Mouse (Mus musculus): ENCODE data around the gene Gm14226.
"Not testable (repeated sequence)": the region's sequence is repeated elsewhere in the genome, so short reads cannot be mapped to it uniquely, and the experiment has no call there.

Gm14226 gene

DNA sequence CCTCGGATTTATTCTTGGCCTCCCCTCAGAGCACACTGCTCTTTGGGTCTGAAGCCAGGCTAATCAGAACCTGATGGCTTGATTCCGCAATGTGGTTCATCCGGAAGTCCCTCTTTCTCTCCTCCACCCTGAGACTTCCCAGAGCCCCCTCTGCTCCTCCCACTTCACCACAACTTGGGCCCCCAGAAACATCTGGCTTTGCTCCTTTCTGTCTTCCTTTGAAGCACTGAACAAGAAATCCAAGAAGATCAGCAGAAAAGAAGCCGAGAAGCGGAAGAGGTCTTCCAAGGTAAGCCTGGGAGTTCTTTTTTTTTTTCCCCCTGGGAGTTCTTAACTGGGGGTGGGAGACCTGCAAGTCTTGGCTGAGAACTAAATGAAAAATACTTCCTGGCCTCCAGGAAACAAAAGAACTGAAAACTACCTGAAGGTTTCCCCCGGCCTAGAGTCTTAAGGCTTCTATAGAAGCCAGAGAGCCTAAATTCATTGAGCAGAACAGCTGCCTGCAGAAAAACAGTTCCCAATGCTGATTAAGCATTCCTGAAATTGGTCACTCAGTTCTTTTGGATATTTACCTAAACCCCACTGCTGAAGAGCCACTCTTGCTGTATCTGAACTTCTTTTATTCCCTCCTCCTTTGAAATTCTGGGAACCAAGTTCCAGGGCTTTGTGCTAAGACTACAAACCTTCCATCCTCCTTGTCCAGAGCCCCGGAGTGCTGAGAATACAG, 29.5 kb downstream of the Gm14226 start:
- DNase-seq (ENCODE audit: extremely low read depth, low read depth, low spot score): no peak

DNA sequence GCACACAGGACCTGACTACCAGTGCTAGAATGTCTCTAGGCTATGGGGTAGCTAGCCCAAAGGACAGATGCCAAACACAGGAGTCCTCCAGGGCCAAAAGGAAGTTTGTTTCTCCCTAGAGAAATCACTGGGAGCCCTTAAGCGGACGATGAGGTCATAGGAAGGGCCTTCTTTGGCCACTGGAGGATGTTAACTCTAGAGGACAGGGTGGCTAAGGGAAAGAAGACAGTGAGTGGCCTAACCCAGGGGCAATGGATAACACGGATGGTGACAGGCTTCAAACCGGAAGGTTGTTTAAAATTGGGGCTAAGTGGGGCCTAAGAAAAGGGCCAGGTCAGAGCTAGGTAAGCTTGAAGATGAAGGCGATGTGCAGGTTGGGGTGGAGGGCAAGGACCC, 32.0 kb downstream of the Gm14226 start:
- no peak for DNase-seq (ENCODE audit: extremely low read depth, low read depth, low spot score)

DNA sequence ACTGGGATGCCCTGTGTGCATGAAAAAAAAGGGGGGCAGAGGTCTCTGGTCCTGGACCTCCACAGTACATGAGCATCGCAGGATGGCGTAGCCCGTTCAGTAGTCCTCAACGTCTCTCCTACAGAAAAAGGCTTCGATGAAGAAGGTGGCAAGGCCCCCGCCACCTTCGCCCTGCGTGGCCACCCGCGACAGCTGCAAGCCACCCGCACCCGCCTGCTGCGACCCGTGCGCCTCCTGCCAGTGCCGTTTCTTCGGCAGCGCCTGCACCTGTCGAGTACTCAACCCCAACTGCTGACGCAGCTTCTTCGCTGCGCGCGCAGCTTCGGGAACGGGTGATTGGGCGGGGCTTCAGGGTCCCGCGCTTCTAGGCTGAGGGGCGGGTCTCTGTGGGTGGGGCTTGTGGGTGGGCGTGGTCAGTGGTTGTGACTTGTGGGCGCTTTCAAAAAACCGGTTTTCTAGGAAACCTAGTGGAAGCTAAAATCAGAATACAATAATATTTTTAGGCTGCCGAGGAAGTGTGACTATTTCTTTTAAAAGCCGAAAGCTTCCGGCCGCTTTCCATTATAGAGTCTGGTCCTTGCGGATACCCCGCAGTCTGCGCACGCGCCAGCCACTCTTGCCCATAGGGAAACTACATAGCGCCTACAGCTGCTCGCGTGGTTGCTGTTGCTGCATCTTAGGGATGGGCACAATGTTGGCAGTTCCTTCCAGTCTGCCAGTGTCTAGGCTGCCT, 32.6 kb downstream of the Gm14226 start:
- DNase-seq (ENCODE audit: extremely low read depth, low read depth, low spot score): no peak

- no peak for DNase-seq (ENCODE audit: extremely low read depth, low read depth, low spot score)
Measured at GRCm38 (mm10) chr2:155051622-155052351, 33.7 kb downstream of the Gm14226 start.

DNA sequence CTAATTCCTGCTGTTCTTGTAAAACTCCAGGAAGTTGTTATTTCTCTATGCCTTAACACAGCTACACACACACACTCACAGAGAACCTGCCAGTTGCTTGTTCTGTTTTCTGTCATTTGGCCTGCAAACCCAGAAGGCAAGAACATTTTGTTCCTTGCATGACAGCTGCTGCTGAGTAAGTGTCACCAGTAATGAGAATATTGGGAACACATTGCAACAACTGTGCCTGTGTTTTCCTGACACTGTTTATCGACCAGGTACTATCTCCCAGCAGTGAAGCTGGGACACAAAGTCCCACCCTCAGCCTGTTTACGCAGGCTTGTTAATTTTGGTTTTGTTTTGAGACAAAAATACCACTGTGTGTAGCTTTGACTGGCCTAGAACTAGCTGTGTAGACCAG, 34.6 kb downstream of the Gm14226 start:
- DNase-seq (ENCODE audit: extremely low read depth, low read depth, low spot score): no peak

DNA sequence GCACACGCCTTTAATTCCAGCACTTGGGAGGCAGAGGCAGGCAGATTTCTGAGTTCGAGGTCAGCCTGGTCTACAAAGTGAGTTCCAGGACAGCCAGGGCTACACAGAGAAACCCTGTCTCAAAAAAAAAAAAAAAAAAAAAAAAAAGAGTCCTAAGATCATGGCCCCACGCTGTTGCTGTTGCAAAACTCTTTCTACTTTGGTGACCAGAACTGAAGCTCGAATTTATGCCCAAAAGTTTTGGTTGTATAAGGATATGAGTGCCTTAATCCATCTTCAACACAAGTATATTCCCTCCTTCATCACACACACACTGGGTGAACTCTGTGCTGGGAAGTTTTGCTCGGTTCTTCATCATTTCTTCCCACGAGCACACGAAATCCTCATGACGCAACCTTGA, 35.4 kb downstream of the Gm14226 start:
- DNase-seq (ENCODE audit: extremely low read depth, low read depth, low spot score): not testable (repeated sequence)

DNA sequence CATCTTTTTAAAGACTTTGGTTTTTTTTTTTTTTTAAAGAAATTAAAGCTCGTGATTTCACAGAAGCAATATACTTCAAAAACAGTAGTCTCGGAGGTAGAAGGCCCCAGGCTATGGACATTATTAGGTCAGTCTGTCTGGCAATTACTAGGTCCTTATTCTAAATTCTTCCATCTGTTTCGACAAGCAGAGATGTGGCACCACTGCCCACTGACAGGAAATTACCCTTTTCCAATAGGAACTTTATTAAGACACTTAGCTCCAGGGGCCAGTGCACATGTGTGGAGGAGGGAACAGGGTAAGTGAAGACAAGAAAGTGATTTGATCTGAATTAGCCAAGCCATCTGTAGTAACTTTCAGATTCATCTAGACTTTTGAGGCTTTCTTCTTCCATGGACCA, 36.6 kb downstream of the Gm14226 start:
- no peak for DNase-seq (ENCODE audit: extremely low read depth, low read depth, low spot score)

- DNase-seq (ENCODE audit: extremely low read depth, low read depth, low spot score): no peak
Measured at GRCm38 (mm10) chr2:155056076-155056578, 38.1 kb downstream of the Gm14226 start.

GRCm38 (mm10) chr2:155057361-155057760, 39.3 kb downstream of the Gm14226 start:
- no peak for DNase-seq (ENCODE audit: extremely low read depth, low read depth, low spot score)

- peak; percentile 99 for DNase-seq (ENCODE audit: extremely low read depth, low read depth, low spot score)
Measured at GRCm38 (mm10) chr2:155071027-155071426, 53.0 kb downstream of the Gm14226 start.

- DNase-seq (ENCODE audit: extremely low read depth, low read depth, low spot score): no peak
Measured at GRCm38 (mm10) chr2:155072353-155073145, 54.5 kb downstream of the Gm14226 start.

GRCm38 (mm10) chr2:155073347-155073746, 55.3 kb downstream of the Gm14226 start:
- DNase-seq (ENCODE audit: extremely low read depth, low read depth, low spot score): no peak

GRCm38 (mm10) chr2:155073978-155074765, 56.1 kb downstream of the Gm14226 start, which contains the start of gene Ahcy:
Gene Ahcy, minus strand, starts transcription at chr2:155074497.
- no peak for DNase-seq (ENCODE audit: extremely low read depth, low read depth, low spot score)

DNA sequence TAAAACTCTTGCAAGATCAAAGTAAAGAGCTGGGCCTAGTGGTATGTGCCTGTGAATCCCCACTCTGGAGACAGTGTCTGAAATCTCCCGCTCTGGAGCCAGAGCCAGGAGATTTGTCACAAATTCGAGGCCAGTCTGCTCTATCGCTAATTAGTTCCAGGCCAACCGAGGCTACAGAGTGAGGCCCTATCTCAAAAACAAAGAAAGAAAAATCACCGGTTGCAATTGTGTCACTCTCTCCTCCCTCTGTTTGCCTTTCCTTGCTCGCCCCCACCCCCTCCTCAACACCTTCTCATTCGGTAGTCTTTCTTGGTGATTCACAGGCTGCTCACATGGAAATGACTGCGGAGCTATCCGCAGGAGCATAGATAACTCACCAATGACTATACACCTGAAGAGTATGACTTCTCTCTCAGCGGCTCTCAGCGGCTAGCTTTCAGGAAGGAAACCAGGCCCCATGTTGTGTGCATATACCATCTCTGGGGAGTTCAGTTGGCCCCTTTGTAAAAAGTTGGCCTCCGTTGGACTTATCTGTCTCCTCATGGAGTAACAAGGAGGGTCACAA, 56.8 kb downstream of the Gm14226 start:
- no peak for DNase-seq (ENCODE audit: extremely low read depth, low read depth, low spot score)

DNA sequence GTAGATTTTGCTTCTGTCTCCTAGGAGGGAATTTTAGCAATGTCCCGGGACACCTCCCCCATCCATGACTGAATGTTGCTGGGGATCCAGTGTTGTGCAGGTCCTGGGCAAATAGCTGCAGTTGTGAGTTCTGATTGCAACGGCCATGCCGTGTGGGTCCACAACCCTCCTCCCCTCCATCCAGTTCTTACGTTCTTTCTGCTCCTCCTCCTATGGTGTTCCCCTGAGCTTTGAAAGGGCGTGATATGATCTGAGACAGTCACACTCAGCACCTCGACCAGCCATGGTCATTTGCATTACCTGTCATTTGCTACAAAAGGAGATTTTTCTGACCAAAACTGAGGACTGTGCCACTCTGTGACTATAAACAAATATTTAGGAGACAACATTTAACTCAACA, 57.6 kb downstream of the Gm14226 start:
- no peak for DNase-seq (ENCODE audit: extremely low read depth, low read depth, low spot score)
